ENCODE assay signal across 8 mouse cellular contexts in the genomic region with DNA sequence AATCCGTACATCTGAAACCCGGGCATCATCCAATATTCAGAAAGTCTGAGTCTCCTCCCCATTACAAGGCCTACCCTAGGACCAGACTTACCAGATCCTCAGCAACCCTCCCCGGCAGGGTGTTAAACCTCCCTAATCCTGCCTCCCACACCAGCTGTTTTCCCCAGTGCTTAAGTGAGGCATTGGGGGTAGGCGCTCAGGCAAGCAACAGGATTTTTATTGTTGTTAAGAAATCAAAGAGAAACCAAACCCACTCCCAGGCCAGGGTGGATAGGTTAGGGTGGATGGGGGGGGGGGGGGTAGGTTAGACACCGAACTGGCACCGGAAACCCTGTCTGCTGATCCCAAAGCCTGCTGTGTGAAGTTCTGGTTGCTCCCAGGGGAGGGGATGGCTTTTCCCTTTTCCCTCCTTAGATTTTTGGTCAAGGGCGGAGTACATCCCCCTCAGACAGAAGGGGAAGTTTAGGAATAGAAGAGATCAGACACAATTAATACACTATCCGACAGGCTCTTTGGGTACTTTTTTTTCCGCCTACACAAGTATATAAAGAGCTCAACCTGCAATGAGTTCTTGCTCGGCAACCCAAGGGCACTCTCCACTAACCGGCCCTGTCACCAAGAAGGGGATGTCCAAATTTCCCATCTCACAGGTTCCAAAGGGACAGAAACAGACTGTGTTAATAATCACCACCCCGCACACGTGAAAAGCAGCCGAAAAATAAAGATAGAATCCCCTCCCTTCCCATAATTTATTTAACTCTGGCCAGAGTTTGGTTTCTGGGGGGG. TPM values are rescaled to one million over a fixed set of nuclear protein-coding genes. Genes with fewer than 3 reads are reported as not detected.
DNase-seq lines count a peak whose midpoint lies in the region; ATAC-seq lines count a peak whose summit lies in the region.

No protein-coding gene starts in this region.

- peak overlapping the region; percentile 78 for H3K4me2 ChIP-seq in midbrain, embryonic 15.5 days

- WGBS in embryonic facial prominence, embryonic 10.5 days: 1% methylated on average over 14 of the region's 14 CpGs
- WGBS in midbrain, embryonic 15.5 days: under 1% methylated on average over 14 of the region's 14 CpGs

- peaks cover 31% of the 10 kb centered on the region for H3K36me3 ChIP-seq in embryonic facial prominence, embryonic 10.5 days (replicated peaks)
- no peaks in the 10 kb centered on the region for H3K36me3 ChIP-seq in midbrain, embryonic 15.5 days (replicated peaks)

- peak overlapping the region; percentile 93 for H3K27ac ChIP-seq in embryonic facial prominence, embryonic 10.5 days (replicated peaks)
- peak overlapping the region; percentile 95 for H3K27ac ChIP-seq in midbrain, embryonic 15.5 days

- H3K9ac ChIP-seq in midbrain, embryonic 15.5 days: peak overlapping the region; percentile 72

- no peaks in the 10 kb centered on the region for H3K9me3 ChIP-seq in embryonic facial prominence, embryonic 10.5 days
- H3K9me3 ChIP-seq in midbrain, embryonic 15.5 days: no peaks in the 10 kb centered on the region

- DNase-seq in cerebellum, adult 9-11 months: peak; percentile 73
- DNase-seq in cerebellum, adult 11 months: no peak
- peak; percentile 36 to 44 for DNase-seq in B cell, adult 2 months
- peak; percentile 30 for DNase-seq in embryonic facial prominence, embryonic 10.5 days (ENCODE audit: low spot score)
- peak; percentile 74 for DNase-seq in induced T-regulatory cell, adult 2 months (ENCODE audit: low read depth)
- no peak for DNase-seq in right cerebral cortex, postnatal 10 days (ENCODE audit: low spot score in 2 of 2)
- no peak for DNase-seq in right cerebral cortex, adult 2 months (ENCODE audit: low spot score in 2 of 2)

- peak overlapping the region; percentile 89 for H3K4me3 ChIP-seq in embryonic facial prominence, embryonic 10.5 days
- H3K4me3 ChIP-seq in midbrain, embryonic 15.5 days: peak overlapping the region; percentile 88

- no peak for ATAC-seq in midbrain, embryonic 15.5 days (replicated peaks)

- no peaks in the 10 kb centered on the region for H3K27me3 ChIP-seq in embryonic facial prominence, embryonic 10.5 days (replicated peaks; ENCODE audit: low read depth, poor library complexity, severe bottlenecking)
- no peaks in the 10 kb centered on the region for H3K27me3 ChIP-seq in midbrain, embryonic 15.5 days (replicated peaks)

- peaks cover 37% of the 10 kb centered on the region for H3K4me1 ChIP-seq in embryonic facial prominence, embryonic 10.5 days
- H3K4me1 ChIP-seq in midbrain, embryonic 15.5 days: peaks cover 38% of the 10 kb centered on the region

RNA-seq across cellular contexts. Expression of a gene that starts 1.5 kb away (rescaled TPM):
- polyA plus RNA-seq in embryonic facial prominence, embryonic 10.5 days (2016; fragmentation: Nextera tagmentation; extraction: Ambion mirVana): 20.1 and 20.3 TPM in 2 replicates
- 16.5 and 18.5 TPM in 2 replicates for polyA plus RNA-seq in midbrain, embryonic 15.5 days (2015; fragmentation: Nextera tagmentation; extraction: Ambion mirVana)

RNA-seq across cellular contexts. Expression of a gene that starts 14.6 kb away (rescaled TPM):
- 260 and 267 TPM in 2 replicates for polyA plus RNA-seq in embryonic facial prominence, embryonic 10.5 days (2016; fragmentation: Nextera tagmentation; extraction: Ambion mirVana)
- 124 and 134 TPM in 2 replicates for polyA plus RNA-seq in midbrain, embryonic 15.5 days (2015; fragmentation: Nextera tagmentation; extraction: Ambion mirVana)

RNA-seq across cellular contexts. Expression of a gene that starts 15.0 kb away (rescaled TPM):
- 153 TPM in 2 replicates for polyA plus RNA-seq in embryonic facial prominence, embryonic 10.5 days (2016; fragmentation: Nextera tagmentation; extraction: Ambion mirVana)
- polyA plus RNA-seq in midbrain, embryonic 15.5 days (2015; fragmentation: Nextera tagmentation; extraction: Ambion mirVana): 265 and 271 TPM in 2 replicates

RNA-seq across cellular contexts. Expression of a gene that starts 54.9 kb away (rescaled TPM):
- polyA plus RNA-seq in embryonic facial prominence, embryonic 10.5 days (2016; fragmentation: Nextera tagmentation; extraction: Ambion mirVana): 15.9 and 16.0 TPM in 2 replicates
- polyA plus RNA-seq in midbrain, embryonic 15.5 days (2015; fragmentation: Nextera tagmentation; extraction: Ambion mirVana): 24.0 and 25.2 TPM in 2 replicates

Comparison
In these comparisons a context has a peak if more than half of its experiments do, and no peak if none do; other contexts are left out.
1. DNase-seq: peak in cerebellum, adult 9-11 months (single experiment), B cell, adult 2 months (2 of 2), embryonic facial prominence, embryonic 10.5 days (single experiment) and induced T-regulatory cell, adult 2 months (single experiment); none in cerebellum, adult 11 months (single experiment), right cerebral cortex, postnatal 10 days (0 of 2) and right cerebral cortex, adult 2 months (0 of 2).